Mouse (Mus musculus) midbrain, embryonic 16.5 days (tissue): ENCODE measurements at regions not wholly inside any gene's neighbourhood (a gene's known extent, or its start where the extent isn't known, plus 50 kb on each side); places are given as distances from the start of the nearest gene placed in this dataset.
A peak's percentile ranks its signal among the peaks of the same experiment; 100 is the strongest.

ENCODE experiments used
- ATAC-seq: fragments of 200-750 bp; cut with Nextera tagmentation; 2 replicates; pipeline ENCODE4 v1.8.0; 2017; ENCODE audit warnings: moderate TSS enrichment
- H3K27ac ChIP-seq: fragments of 300-500 bp; sonication (generic); 2 replicates; pipeline ENCODE4 v1.5.1; 2014; ENCODE audit warnings: mild to moderate bottlenecking, low read length, mixed read lengths
- H3K27me3 ChIP-seq: fragments of 300-500 bp; sonication (generic); 2 replicates; pipeline ENCODE4 v1.6.1; 2014; ENCODE audit warnings: low read depth, low read length, mixed read lengths; ENCODE audit not compliant: control insufficient read depth, insufficient read depth
- H3K36me3 ChIP-seq: fragments of 300-500 bp; sonication (generic); 2 replicates; pipeline ENCODE4 v1.6.1; 2014; ENCODE audit warnings: mild to moderate bottlenecking, low read length, moderate library complexity, mixed read lengths; ENCODE audit not compliant: control insufficient read depth, insufficient read depth
- H3K4me1 ChIP-seq: fragments of 300-500 bp; sonication (generic); 2 replicates; pipeline ENCODE4 v1.6.1; 2014; ENCODE audit warnings: mild to moderate bottlenecking, low read length, mixed read lengths; ENCODE audit not compliant: control insufficient read depth, insufficient read depth
- H3K4me2 ChIP-seq: fragments of 300-500 bp; sonication (generic); 2 replicates; pipeline ENCODE4 v1.6.1; 2014; ENCODE audit warnings: mild to moderate bottlenecking, low read length, mixed read lengths
- H3K4me3 ChIP-seq: fragments of 300-500 bp; sonication (generic); 2 replicates; pipeline ENCODE4 v1.5.1; 2014; ENCODE audit warnings: low read depth, mild to moderate bottlenecking, low read length, moderate library complexity, mixed read lengths
- H3K9ac ChIP-seq: fragments of 300-500 bp; sonication (generic); 2 replicates; pipeline ENCODE4 v1.6.1; 2014; ENCODE audit warnings: low read depth, low read length, mixed read lengths
- H3K9me3 ChIP-seq: fragments of 300-500 bp; sonication (generic); replicated peaks from 2 replicates; pipeline ENCODE4 v1.6.1; 2014; ENCODE audit warnings: mild to moderate bottlenecking, low read length, mixed read lengths; ENCODE audit not compliant: control insufficient read depth, poor library complexity, severe bottlenecking
- WGBS: fragments of 180-500 bp; shearing (Covaris S2); extraction: QIAGEN DNeasy Blood & Tissue Kit; methylation state at CpG from one replicate; pipeline ENCODE4 v1.1.7; 2014; 5-methylcytosine and 5-hydroxymethylcytosine counted together

- ATAC-seq: no peak
- no peaks in the 10 kb centered on the region for H3K4me1 ChIP-seq
- H3K4me2 ChIP-seq: no peak overlapping the region
- H3K9me3 ChIP-seq: no peaks in the 10 kb centered on the region
- H3K27ac ChIP-seq: no peak overlapping the region
- no peaks in the 10 kb centered on the region for H3K36me3 ChIP-seq
- H3K9ac ChIP-seq: no peak overlapping the region
- no peaks in the 10 kb centered on the region for H3K27me3 ChIP-seq
- 96% methylated on average over 10 of the region's 10 CpGs for WGBS
- no peak overlapping the region for H3K4me3 ChIP-seq
These were observed 350.1 kb upstream of the Jmjd1c start for GRCm38 (mm10) chr10:66745871-66746270.

- Histone ChIP-seq H3K4me3 (no peak overlapping the region), H3K4me2 (no peak overlapping the region), H3K36me3 (no peaks in the 10 kb centered on the region), H3K27me3 (no peaks in the 10 kb centered on the region), H3K9me3 (no peaks in the 10 kb centered on the region), H3K4me1 (no peaks in the 10 kb centered on the region), H3K27ac (no peak overlapping the region), H3K9ac (no peak overlapping the region)
- ATAC-seq: no peak
- 89% methylated on average over 7 of the region's 7 CpGs for WGBS
These were observed 343.6 kb upstream of the Jmjd1c start for GRCm38 (mm10) chr10:66752237-66752810.

- no peaks in the 10 kb centered on the region for H3K9me3 ChIP-seq
- no peak for ATAC-seq
- WGBS: 88% methylated on average over 4 of the region's 4 CpGs
- no peak overlapping the region for H3K27ac ChIP-seq
- no peaks in the 10 kb centered on the region for H3K4me1 ChIP-seq
- H3K9ac ChIP-seq: no peak overlapping the region
- no peaks in the 10 kb centered on the region for H3K27me3 ChIP-seq
- H3K4me3 ChIP-seq: no peak overlapping the region
- H3K36me3 ChIP-seq: no peaks in the 10 kb centered on the region
- no peak overlapping the region for H3K4me2 ChIP-seq
These were observed 339.1 kb upstream of the Jmjd1c start for GRCm38 (mm10) chr10:66756866-66757265.

GRCm38 (mm10) chr10:66770161-66771030, 325.5 kb upstream of the Jmjd1c start:
- H3K9ac ChIP-seq: peak overlapping the region; percentile 48; the same call in 1 of the 2 replicates
- peak; percentile 80 for ATAC-seq
- 36% methylated on average over 21 of the region's 21 CpGs for WGBS

GRCm38 (mm10) chr10:66780335-66781170, 315.4 kb upstream of the Jmjd1c start:
- no peak overlapping the region for H3K27ac ChIP-seq
- no peaks in the 10 kb centered on the region for H3K4me1 ChIP-seq
- ATAC-seq: no peak
- no peak overlapping the region for H3K4me2 ChIP-seq
- no peaks in the 10 kb centered on the region for H3K36me3 ChIP-seq
- H3K27me3 ChIP-seq: no peaks in the 10 kb centered on the region
- H3K9me3 ChIP-seq: no peaks in the 10 kb centered on the region
- no peak overlapping the region for H3K9ac ChIP-seq
- WGBS: 90% methylated on average over 11 of the region's 11 CpGs
- H3K4me3 ChIP-seq: no peak overlapping the region

More at GRCm38 (mm10) chr10:66770161-66771030, 325.5 kb upstream of the Jmjd1c start:
- H3K9me3 ChIP-seq: peaks cover 8% of the 10 kb centered on the region; the same call in 1 of the 2 replicates
- H3K4me1 ChIP-seq: peaks cover 5% of the 10 kb centered on the region; the same call in 1 of the 2 replicates
- no peaks in the 10 kb centered on the region for H3K36me3 ChIP-seq
- H3K4me2 ChIP-seq: peak overlapping the region; percentile 47
- peak overlapping the region; percentile 16 for H3K4me3 ChIP-seq
- no peaks in the 10 kb centered on the region for H3K27me3 ChIP-seq
- peak overlapping the region; percentile 59; the same call in 1 of the 2 replicates for H3K27ac ChIP-seq

- Histone ChIP-seq H3K27me3 (no peaks in the 10 kb centered on the region), H3K4me2 (no peak overlapping the region), H3K4me3 (no peak overlapping the region), H3K9me3 (no peaks in the 10 kb centered on the region), H3K4me1 (no peaks in the 10 kb centered on the region), H3K27ac (no peak overlapping the region), H3K36me3 (no peaks in the 10 kb centered on the region), H3K9ac (no peak overlapping the region)
- WGBS: 85% methylated on average over 1 of the region's 1 CpGs
- ATAC-seq: no peak
These were observed 314.8 kb upstream of the Jmjd1c start for GRCm38 (mm10) chr10:66781171-66781510.

GRCm38 (mm10) chr10:66782025-66782424, 313.9 kb upstream of the Jmjd1c start:
- Histone ChIP-seq H3K36me3 (no peaks in the 10 kb centered on the region), H3K27me3 (no peaks in the 10 kb centered on the region), H3K27ac (no peak overlapping the region), H3K4me1 (no peaks in the 10 kb centered on the region), H3K4me3 (no peak overlapping the region), H3K9ac (no peak overlapping the region), H3K4me2 (no peak overlapping the region), H3K9me3 (no peaks in the 10 kb centered on the region)
- ATAC-seq: no peak
- WGBS: 91% methylated on average over 5 of the region's 5 CpGs

GRCm38 (mm10) chr10:66787812-66788211, 308.1 kb upstream of the Jmjd1c start:
- H3K4me3 ChIP-seq: no peak overlapping the region

More at GRCm38 (mm10) chr10:66787812-66788211, 308.1 kb upstream of the Jmjd1c start:
- 87% methylated on average over 7 of the region's 7 CpGs for WGBS
- H3K27ac ChIP-seq: no peak overlapping the region
- no peak overlapping the region for H3K4me2 ChIP-seq
- no peak overlapping the region for H3K9ac ChIP-seq
- no peaks in the 10 kb centered on the region for H3K27me3 ChIP-seq
- no peaks in the 10 kb centered on the region for H3K36me3 ChIP-seq
- ATAC-seq: no peak
- no peaks in the 10 kb centered on the region for H3K4me1 ChIP-seq
- H3K9me3 ChIP-seq: no peaks in the 10 kb centered on the region
